Mouse (Mus musculus) cerebellum, adult 2 months (tissue): Measurements from ENCODE around the gene Pcare. TPM values are rescaled to one million over a fixed set of nuclear protein-coding genes. Genes with fewer than 3 reads are reported as not detected.

ENCODE experiments used
- DNase-seq, 2 experiments: peaks; one replicate each; pipeline ENCODE4 v3.0.0; 2021
- H3K27ac ChIP-seq: fragments of 200-500 bp; 2 replicates; pipeline ENCODE4 v1.5.1; 2012; ENCODE audit warnings: low read length, control low read depth, inconsistent platforms; ENCODE audit not compliant: insufficient read depth
- H3K27me3 ChIP-seq: fragments of 200-500 bp; 2 replicates; pipeline ENCODE4 v1.6.1; 2012; ENCODE audit warnings: inconsistent platforms, mild to moderate bottlenecking, low read length, moderate library complexity; ENCODE audit not compliant: control insufficient read depth, insufficient read depth
- H3K4me1 ChIP-seq: fragments of 200-500 bp; 2 replicates; pipeline ENCODE4 v1.6.1; 2011; ENCODE audit warnings: low read length; ENCODE audit not compliant: control insufficient read depth, insufficient read depth
- H3K4me3 ChIP-seq: fragments of 200-500 bp; replicated peaks from 2 replicates; pipeline ENCODE3; 2011; ENCODE audit warnings: mild to moderate bottlenecking, low read depth, low read length, control low read depth; ENCODE audit not compliant: insufficient read depth
- CTCF ChIP-seq: fragments of 200-500 bp; IDR thresholded peaks from 2 replicates; pipeline ENCODE4 v1.5.1; 2011; ENCODE audit warnings: low read depth, mild to moderate bottlenecking, control low read depth, low read length, moderate library complexity, borderline replicate concordance; ENCODE audit not compliant: insufficient read depth
- POLR2A ChIP-seq: fragments of 200-500 bp; IDR thresholded peaks from 2 replicates; pipeline ENCODE4 v1.6.1; 2011; ENCODE audit warnings: low read length, control low read depth, borderline replicate concordance; ENCODE audit not compliant: insufficient read depth
- WGBS: fragments of 180-500 bp; shearing (Covaris S2); methylation state at CpG from one replicate; pipeline ENCODE4 v1.1.7; 2018; 5-methylcytosine and 5-hydroxymethylcytosine counted together
- polyA plus RNA-seq: library from polyadenylated mRNA; depleted of rRNA; stranded (reverse); fragments of >200 nt; gene quantifications from 2 replicates; pipeline ENCODE4 v1.2.3, GENCODE M21; 2012

Pcare gene
- polyA plus RNA-seq, 1 experiment = not detected

GRCm38 (mm10) chr17:71749616-71750168 lies 3.0 kb downstream of the Pcare start:
- WGBS = 30% methylated on average over 9 of the region's 9 CpGs
- DNase-seq = peak in 1 of 2 experiments; percentile 44
- H3K4me3 ChIP-seq = no peak overlapping the region
- TF ChIP-seq POLR2A (no peak), CTCF (no peak)
- H3K4me1 ChIP-seq = peaks cover 14% of the 10 kb centered on the region
- H3K27ac ChIP-seq = no peak overlapping the region
- no peaks in the 10 kb centered on the region; the same call in 1 of the 2 replicates for H3K27me3 ChIP-seq

- H3K27ac ChIP-seq = no peak overlapping the region
- WGBS = 76% methylated on average over 8 of the region's 8 CpGs
- H3K27me3 ChIP-seq = no peaks in the 10 kb centered on the region; the same call in 1 of the 2 replicates
- H3K4me1 ChIP-seq = peaks cover 14% of the 10 kb centered on the region
- TF ChIP-seq POLR2A (no peak), CTCF (no peak)
- no peak for DNase-seq
- H3K4me3 ChIP-seq = no peak overlapping the region
Observed at GRCm38 (mm10) chr17:71747561-71747960, 5.1 kb downstream of the Pcare start.

- H3K27ac ChIP-seq = no peak overlapping the region
- H3K4me1 ChIP-seq = peaks cover 14% of the 10 kb centered on the region
- 8% methylated on average over 9 of the region's 9 CpGs for WGBS
- TF ChIP-seq POLR2A (no peak), CTCF (no peak)
- no peaks in the 10 kb centered on the region; the same call in 1 of the 2 replicates for H3K27me3 ChIP-seq
- peak; percentile 55 to 79 for DNase-seq
- no peak overlapping the region for H3K4me3 ChIP-seq
Observed at GRCm38 (mm10) chr17:71746114-71746513, 6.6 kb downstream of the Pcare start.

- Histone ChIP-seq H3K4me1 (peaks cover 9% of the 10 kb centered on the region), H3K27me3 (no peaks in the 10 kb centered on the region; the same call in 1 of the 2 replicates), H3K27ac (no peak overlapping the region), H3K4me3 (no peak overlapping the region)
- 32% methylated on average over 5 of the region's 5 CpGs for WGBS
- no peak for DNase-seq
- TF ChIP-seq POLR2A = no peak
- no peak for TF ChIP-seq CTCF
Observed at GRCm38 (mm10) chr17:71742935-71743334, 9.8 kb downstream of the Pcare start.

- H3K4me1 ChIP-seq = peaks cover 9% of the 10 kb centered on the region
- H3K27me3 ChIP-seq = no peaks in the 10 kb centered on the region; the same call in 1 of the 2 replicates
- no peak for DNase-seq
- 85% methylated on average over 3 of the region's 3 CpGs for WGBS
- TF ChIP-seq CTCF = no peak
- TF ChIP-seq POLR2A = no peak
- no peak overlapping the region for H3K27ac ChIP-seq
- no peak overlapping the region for H3K4me3 ChIP-seq
Observed at GRCm38 (mm10) chr17:71742156-71742555, 10.5 kb downstream of the Pcare start.

GRCm38 (mm10) chr17:71736442-71736841 lies 16.3 kb downstream of the Pcare start:
- no peak overlapping the region for H3K4me3 ChIP-seq
- WGBS = 52% methylated on average over 3 of the region's 3 CpGs
- H3K27me3 ChIP-seq = no peaks in the 10 kb centered on the region; the same call in 1 of the 2 replicates
- TF ChIP-seq CTCF = no peak
- TF ChIP-seq POLR2A = no peak
- H3K4me1 ChIP-seq = no peaks in the 10 kb centered on the region
- DNase-seq = no peak
- H3K27ac ChIP-seq = no peak overlapping the region

GRCm38 (mm10) chr17:71730655-71731054 lies 22.0 kb downstream of the Pcare start:
- Histone ChIP-seq H3K27ac (no peak overlapping the region), H3K27me3 (no peaks in the 10 kb centered on the region; the same call in 1 of the 2 replicates), H3K4me1 (no peaks in the 10 kb centered on the region), H3K4me3 (no peak overlapping the region)
- TF ChIP-seq CTCF (no peak), POLR2A (no peak)
- 26% methylated on average over 2 of the region's 2 CpGs for WGBS
- no peak for DNase-seq

GRCm38 (mm10) chr17:71721019-71721418 lies 31.7 kb downstream of the Pcare start:
- Histone ChIP-seq H3K4me1 (peaks cover 5% of the 10 kb centered on the region; the same call in 1 of the 2 replicates), H3K4me3 (no peak overlapping the region), H3K27ac (no peak overlapping the region), H3K27me3 (no peaks in the 10 kb centered on the region; the same call in 1 of the 2 replicates)
- WGBS = 80% methylated on average over 3 of the region's 3 CpGs
- DNase-seq = no peak
- no peak for TF ChIP-seq CTCF
- TF ChIP-seq POLR2A = no peak
